In the genomic region with DNA sequence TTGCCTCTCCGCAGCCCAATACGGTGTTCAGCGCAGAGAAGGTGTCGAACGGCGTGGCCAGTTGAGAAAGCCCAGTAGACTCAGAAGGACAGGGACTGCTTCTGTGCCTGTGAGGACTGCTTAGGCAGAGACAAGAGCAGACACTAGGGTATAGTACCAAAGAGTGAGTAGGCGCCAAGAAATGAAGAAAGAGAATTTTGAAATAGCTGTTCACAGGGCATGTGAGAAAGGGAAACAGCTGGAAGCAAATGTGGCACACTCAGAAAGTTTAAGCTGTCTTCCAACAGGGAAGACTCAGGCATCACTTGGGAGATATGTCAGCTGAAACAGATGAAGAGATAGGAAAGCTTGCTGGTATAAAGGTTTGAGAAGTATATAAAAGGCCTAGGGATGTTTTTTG, we compare ENCODE assay signal across 21 mouse cellular contexts.
"Had no signal": no experiment of that assay in that cellular context is flagged by ENCODE, and none has a peak within 500 bp of the region (broad histone marks: within the 10 kb centered on the region; RNA-seq: fewer than 3 reads in every experiment).

No protein-coding gene starts in this region.

- H3K4me3 ChIP-seq: liver, embryonic 13.5 days; liver, embryonic 15.5 days; megakaryocyte, embryonic 14.5 days; midbrain, embryonic 13.5 days; midbrain, embryonic 15.5 days; neural tube, embryonic 13.5 days; neural tube, embryonic 15.5 days; stomach, embryonic 15.5 days had no signal

- DNase-seq: liver, embryonic 13.5 days; liver, postnatal 0 days; lung, embryonic 14.5 days; retina, postnatal 1 day; right cerebral cortex, adult 18-20 months; right cerebral cortex, postnatal 25 days; right cerebral cortex, postnatal 4 days; spleen, adult 18-20 months; thymus, postnatal 14 days; thymus, postnatal 36 days had no signal

- H3K4me2 ChIP-seq: liver, embryonic 11.5 days; liver, embryonic 13.5 days; liver, embryonic 15.5 days; lung, embryonic 14.5 days; midbrain, embryonic 11.5 days; midbrain, embryonic 13.5 days; midbrain, embryonic 15.5 days; neural tube, embryonic 13.5 days; neural tube, embryonic 15.5 days; stomach, embryonic 15.5 days had no signal

- H3K9ac ChIP-seq: liver, embryonic 13.5 days; liver, embryonic 15.5 days; liver, postnatal 0 days; lung, embryonic 14.5 days; midbrain, embryonic 13.5 days; midbrain, embryonic 15.5 days; neural tube, embryonic 13.5 days; neural tube, embryonic 15.5 days; stomach, embryonic 15.5 days had no signal

- H3K9me3 ChIP-seq: liver, embryonic 13.5 days; liver, embryonic 15.5 days; megakaryocyte, embryonic 14.5 days; midbrain, embryonic 13.5 days; midbrain, embryonic 15.5 days; neural tube, embryonic 13.5 days; neural tube, embryonic 15.5 days; stomach, embryonic 15.5 days had no signal

- H3K27ac ChIP-seq: liver, embryonic 13.5 days; liver, embryonic 15.5 days; macrophage; midbrain, embryonic 13.5 days; midbrain, embryonic 15.5 days; neural tube, embryonic 13.5 days; neural tube, embryonic 15.5 days; stomach, embryonic 15.5 days; stomach, postnatal 0 days had no signal

- ATAC-seq: liver, postnatal 0 days; midbrain, embryonic 13.5 days; midbrain, embryonic 15.5 days had no signal

- H3K27me3 ChIP-seq: liver, embryonic 13.5 days; liver, embryonic 15.5 days; megakaryocyte, embryonic 14.5 days; midbrain, embryonic 13.5 days; midbrain, embryonic 15.5 days; neural tube, embryonic 13.5 days; neural tube, embryonic 15.5 days; stomach, embryonic 15.5 days had no signal

- H3K4me1 ChIP-seq: liver, embryonic 13.5 days; liver, embryonic 15.5 days; midbrain, embryonic 13.5 days; midbrain, embryonic 15.5 days; neural tube, embryonic 13.5 days; neural tube, embryonic 15.5 days; stomach, embryonic 15.5 days had no signal
